Mouse (Mus musculus): Measurements from ENCODE around the gene Uba5.

DNA sequence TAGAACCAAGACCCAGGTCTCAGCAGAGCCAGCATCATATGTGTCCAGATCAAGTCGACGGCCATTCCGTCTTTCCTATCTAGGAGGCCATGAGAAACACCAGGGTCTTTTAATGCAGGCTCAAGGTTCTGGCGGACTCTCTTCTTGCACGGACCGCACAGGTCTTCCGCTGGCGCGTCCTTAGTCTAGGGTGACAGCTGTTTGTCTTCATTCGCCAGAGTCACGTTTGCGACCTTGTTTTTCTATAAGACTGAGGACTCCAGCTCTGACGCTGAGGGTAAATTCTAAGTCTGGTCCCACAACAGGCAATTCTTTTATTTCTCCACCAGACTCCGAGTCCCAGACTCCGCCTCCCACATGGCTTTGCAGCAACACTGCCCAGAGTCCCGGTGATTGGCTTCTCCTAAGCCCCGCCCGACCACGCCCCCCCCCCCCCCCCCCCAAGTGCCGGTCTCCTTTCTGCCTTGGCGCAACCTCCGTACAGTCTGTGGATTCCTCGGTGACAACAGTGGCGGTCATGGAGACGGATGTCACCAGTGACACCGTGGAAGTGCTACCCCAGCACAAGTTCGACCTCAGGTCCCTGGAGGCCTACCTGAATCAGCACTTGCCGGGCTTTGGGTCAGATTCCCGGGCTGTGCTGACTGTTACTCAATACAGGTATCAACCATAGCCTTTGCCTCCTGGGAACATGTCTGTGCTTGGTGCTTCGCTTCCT is 469 bp upstream of the Uba5 start, which contains the start of gene Acad11:
- TF ChIP-seq CTCF (IDR thresholded peaks at IDR 0.05; ENCODE audit: borderline replicate concordance, control insufficient read depth, extremely low read depth, insufficient read depth, low read length, poor library complexity) (no peak), POLR2A (IDR thresholded peaks at IDR 0.05; ENCODE audit: control insufficient read depth, extremely low read depth, insufficient read depth, low read length, poor library complexity) (no peak)

All from thymus, adult 2 months (tissue).